Mouse (Mus musculus): ENCODE measurements at regions not wholly inside any gene's neighbourhood (a gene's known extent, or its start where the extent isn't known, plus 50 kb on each side); places are given as distances from the start of the nearest gene placed in this dataset.

GRCm38 (mm10) chr10:126815730-126816129, 85.4 kb downstream of the Atp23 start:
- no peak for DNase-seq

DNA sequence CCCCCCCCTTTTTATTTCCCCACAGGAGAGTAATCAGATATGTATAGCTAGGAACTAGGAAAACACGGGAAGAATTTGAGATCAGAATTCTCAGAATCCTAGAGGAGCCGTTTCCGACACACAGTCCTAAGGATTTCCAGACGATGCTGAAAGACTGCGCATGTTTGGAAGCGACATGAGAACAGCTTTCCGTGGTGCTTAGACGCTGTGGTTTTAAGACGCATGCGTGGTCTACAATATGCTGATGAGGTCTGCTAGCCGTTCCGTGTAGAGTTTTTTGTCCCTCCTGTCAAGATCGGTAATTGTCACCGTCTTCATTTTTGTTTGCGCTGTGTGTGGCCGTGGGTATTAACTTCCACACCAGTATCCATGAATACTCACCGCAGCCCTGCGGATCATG, 86.2 kb downstream of the Atp23 start:
- no peak for DNase-seq

- no peak for DNase-seq
Measured at GRCm38 (mm10) chr10:126813051-126813593, 88.0 kb downstream of the Atp23 start.

DNA sequence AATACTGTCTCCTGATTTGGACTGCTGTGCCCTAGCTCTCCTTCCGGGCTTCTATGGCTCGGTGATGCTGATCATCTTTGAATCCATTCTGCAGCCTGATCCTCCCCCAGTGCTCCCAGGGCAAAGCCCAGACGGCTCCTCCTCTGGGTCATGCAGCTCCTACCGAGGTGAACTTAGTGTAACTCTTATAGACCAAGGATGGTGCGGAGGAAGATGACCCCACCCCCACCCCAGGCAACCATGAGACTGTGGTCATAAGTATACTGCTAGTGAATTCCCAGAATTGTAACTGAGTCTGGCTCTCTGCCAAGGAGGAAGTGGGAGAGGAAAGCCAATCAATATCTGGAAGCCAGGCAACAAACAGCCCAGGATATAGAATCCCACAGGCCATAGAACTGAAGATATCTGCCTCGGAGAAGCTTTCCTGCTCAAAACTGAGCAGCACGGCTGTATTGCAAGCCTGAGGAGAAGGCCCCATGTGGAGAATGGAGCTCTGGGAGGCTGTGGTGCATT, 88.9 kb downstream of the Atp23 start:
- no peak for DNase-seq

- no peak for DNase-seq
Measured at GRCm38 (mm10) chr10:126810346-126811095, 90.6 kb downstream of the Atp23 start.

GRCm38 (mm10) chr10:126809587-126809986, 91.6 kb downstream of the Atp23 start:
- DNase-seq = peak; percentile 18

DNA sequence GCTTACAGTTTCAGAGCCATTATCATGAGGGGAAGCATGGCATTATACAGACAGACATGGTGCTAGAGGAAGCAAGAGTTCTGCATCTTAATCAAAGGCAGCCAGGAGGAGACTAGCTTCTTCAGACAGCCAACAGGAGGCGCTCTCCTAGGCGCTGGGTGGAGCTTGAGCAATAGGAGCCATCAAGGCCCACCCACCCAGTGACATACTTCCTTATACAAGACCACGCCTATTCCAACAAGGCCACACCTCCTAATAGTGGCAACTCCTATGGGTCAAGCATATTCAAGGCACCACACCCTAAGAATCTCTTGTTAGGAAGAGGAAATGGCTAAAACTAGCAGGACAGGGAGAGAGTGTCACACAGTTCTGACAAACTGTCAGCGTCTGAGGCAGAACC, 94.3 kb downstream of the Atp23 start:
- DNase-seq = no peak

DNA sequence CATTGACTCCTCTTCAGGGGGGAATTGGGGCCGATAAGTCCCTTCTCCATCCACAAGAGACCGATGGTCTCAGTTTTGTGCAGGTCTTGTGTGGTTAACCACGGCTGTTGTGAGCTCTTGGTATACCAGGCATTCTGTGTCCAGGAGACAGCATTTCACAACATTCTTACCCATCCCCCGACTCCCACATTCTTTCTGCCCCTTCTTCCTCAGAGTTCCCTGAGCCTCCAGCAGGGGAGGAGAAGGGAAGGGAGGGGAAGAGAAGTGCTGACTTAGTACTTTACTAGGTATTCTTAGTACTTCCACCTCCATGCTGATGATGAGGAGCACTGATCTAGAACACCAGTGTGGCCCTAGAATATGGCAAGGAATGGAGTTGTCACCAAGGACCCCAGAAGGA, 98.4 kb downstream of the Atp23 start:
- no peak for DNase-seq

GRCm38 (mm10) chr10:126799393-126799792, 101.8 kb downstream of the Atp23 start:
- DNase-seq = no peak

DNA sequence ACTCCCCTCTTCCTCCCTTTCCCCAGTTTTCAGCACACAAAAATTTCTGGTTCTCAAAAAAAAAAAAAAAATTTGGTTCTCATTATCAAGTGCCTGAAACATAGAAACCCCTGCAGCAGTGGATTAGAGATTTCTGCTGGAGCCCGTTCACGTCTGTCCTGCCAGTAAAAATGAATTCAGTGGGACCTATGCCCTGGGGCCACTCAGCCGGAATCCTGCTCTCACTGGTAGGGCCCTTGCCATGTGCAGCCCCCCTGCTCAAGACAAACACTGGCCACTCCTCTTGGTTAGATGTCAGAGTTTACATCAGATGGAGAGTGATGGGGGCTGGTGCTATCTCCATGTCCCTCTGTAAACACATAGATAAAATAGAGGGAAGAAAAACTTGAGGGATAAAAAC, 108.0 kb downstream of the Atp23 start:
- DNase-seq = no peak

GRCm38 (mm10) chr10:126792371-126792835, 108.8 kb downstream of the Atp23 start:
- no peak for DNase-seq

- no peak for DNase-seq
Measured at GRCm38 (mm10) chr10:126788277-126788676, 112.9 kb downstream of the Atp23 start.

- DNase-seq = no peak
Measured at GRCm38 (mm10) chr10:126783161-126783560, 118.0 kb downstream of the Atp23 start.

DNA sequence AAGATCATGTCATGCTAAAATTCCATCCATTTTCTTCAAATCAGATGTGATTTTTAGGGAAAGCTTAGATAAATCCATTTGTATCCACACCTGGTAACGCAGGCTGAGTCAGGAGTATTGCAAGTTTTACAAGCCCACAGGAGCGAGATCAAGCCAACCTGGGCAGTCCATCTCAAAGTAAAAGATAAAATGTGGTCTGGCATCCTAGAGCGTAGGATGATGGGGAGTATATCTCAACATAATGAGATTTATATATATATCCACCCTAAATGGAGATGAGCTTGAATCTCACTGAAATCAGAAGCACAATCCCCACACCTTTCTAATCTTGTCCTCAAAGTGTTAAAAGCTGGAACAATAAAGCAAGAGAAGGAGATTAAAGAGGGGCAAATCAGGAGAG, 124.6 kb downstream of the Atp23 start:
- no peak for DNase-seq

DNA sequence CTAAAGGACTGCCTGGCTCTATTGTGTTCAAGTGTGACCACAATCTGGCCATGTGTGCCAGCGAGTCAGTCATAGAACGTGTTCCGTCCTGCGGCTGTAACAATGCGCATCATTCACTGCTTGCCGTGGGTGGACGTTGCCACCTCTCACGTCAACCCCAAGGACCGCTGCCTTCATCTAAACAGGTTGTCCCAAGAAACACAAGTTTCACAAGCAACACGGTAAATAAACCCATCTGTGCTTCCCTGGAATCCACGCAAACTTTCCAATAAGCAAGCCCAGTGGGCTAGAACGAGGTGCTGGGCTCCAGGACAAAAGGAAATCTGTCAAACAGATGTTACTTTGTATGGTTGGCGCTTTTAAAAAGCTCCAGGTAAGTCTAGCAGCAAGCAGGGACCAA, 125.2 kb downstream of the Atp23 start:
- no peak for DNase-seq

- no peak for DNase-seq
Measured at GRCm38 (mm10) chr10:126770446-126771020, 130.6 kb downstream of the Atp23 start.

- no peak for DNase-seq
Measured at GRCm38 (mm10) chr10:126765648-126766047, 135.5 kb downstream of the Atp23 start.

- no peak for DNase-seq
Measured at GRCm38 (mm10) chr10:126764740-126765139, 136.4 kb downstream of the Atp23 start.

- no peak for DNase-seq
Measured at GRCm38 (mm10) chr10:126763976-126764375, 137.2 kb downstream of the Atp23 start.

DNA sequence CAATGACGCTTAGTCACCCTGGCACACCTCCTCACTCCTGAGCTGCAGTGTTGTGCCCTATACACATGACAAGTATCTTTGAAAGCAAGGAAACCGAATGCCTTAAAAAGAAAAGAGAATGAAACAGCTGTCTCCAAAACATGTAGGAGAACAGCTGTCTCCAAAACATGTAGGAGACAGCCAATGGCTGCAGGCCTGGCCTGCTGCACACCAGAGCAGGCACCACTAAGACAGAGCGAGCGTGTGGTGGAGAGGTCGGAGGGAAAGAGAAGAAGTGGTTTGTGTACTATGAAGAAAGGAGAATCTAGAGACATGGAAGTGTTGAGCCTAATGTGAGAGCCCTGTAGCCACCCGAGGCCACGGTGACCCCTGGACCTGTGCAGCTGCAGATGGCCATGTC, 142.5 kb downstream of the Atp23 start:
- no peak for DNase-seq

DNA sequence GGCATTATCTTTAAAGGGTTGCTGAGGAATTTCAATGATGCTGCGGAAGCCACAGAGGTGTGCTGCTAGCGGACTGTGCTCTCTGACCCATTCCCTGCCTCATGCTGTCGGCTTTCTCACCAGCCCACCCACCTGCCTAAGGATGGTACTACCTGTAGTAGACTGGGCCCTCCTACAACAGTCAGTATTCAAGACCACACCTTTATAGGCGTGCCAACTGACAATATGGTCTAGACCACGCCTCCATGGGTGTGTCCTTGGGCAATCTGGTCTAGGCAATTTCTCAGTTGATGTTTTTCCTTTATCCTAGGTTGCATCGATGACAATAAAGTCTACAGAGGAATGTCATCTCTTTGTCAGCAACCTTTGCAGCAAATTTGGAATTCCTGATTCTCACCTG, 148.0 kb downstream of the Atp23 start:
- no peak for DNase-seq

- DNase-seq = no peak
Measured at GRCm38 (mm10) chr10:126752699-126753098, 148.5 kb downstream of the Atp23 start.

DNA sequence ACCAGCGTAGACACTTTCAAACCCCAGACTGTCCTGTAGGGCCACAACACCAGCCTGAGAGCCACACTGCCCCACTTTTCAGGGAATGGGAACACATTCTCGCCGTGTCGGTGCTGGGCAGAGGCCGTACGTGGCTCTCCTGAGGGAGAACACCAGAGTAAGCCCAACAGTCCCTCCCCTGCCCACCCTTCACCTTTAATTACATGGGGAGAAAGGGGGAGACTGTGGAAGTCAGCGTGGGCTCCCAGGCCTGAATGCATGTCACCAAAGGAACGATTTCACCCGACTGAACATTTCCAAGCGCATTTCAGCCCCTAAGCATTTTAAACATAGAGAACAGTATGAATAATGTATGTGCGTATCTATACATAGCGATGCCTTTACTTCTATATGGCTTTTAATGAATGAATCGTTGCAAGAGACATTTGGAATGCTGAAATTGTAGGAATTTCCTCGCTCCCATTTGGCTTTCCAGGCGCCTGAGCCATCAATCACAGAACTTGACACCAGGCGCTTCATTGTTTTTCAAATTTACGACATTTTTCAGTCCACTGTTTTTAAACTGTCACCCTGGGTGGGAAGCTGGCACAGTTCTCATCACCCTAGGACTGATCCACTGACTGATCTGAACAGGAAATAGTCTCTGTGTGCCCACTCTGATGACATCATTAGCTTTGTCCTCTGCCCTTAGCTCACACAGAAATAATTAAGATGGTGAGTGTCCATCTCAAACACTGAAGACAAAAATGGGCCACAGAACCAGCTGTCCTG, 152.3 kb downstream of the Atp23 start:
- no peak for DNase-seq
